Mouse (Mus musculus) cerebellum, postnatal 10 days (tissue): ENCODE measurements around the gene 4930470P17Rik.
"Not testable (repeated sequence)": the region's sequence is repeated elsewhere in the genome, so short reads cannot be mapped to it uniquely, and the experiment has no call there.

Experiments used
- DNase-seq, 2 experiments: peaks; one replicate each; pipeline ENCODE4 v3.0.0; 2021; ENCODE audit warnings: mixed read lengths in 2 of 2

The 4930470P17Rik gene

GRCm38 (mm10) chr2:170601917-170602316, at the start of gene 4930470P17Rik:
Gene 4930470P17Rik (minus strand): TSS chr2:170602017.
- DNase-seq = no peak

GRCm38 (mm10) chr2:170651483-170651882, 49.7 kb upstream of the 4930470P17Rik start:
- peak; percentile 23 to 37 for DNase-seq

- peak; percentile 25 to 26 for DNase-seq
Observed at GRCm38 (mm10) chr2:170648542-170648941, 46.7 kb upstream of the 4930470P17Rik start.

GRCm38 (mm10) chr2:170646201-170646600, 44.4 kb upstream of the 4930470P17Rik start:
- DNase-seq = no peak

- DNase-seq = no peak
Observed at GRCm38 (mm10) chr2:170642338-170642806, 40.6 kb upstream of the 4930470P17Rik start.

GRCm38 (mm10) chr2:170640281-170640680, 38.5 kb upstream of the 4930470P17Rik start:
- no peak for DNase-seq

- DNase-seq = peak; percentile 26 to 36
Observed at GRCm38 (mm10) chr2:170638746-170639145, 36.9 kb upstream of the 4930470P17Rik start.

GRCm38 (mm10) chr2:170632998-170633622, 31.3 kb upstream of the 4930470P17Rik start:
- DNase-seq = no peak

- peak; percentile 60 to 74 for DNase-seq
Observed at GRCm38 (mm10) chr2:170632386-170632785, 30.6 kb upstream of the 4930470P17Rik start.

- DNase-seq = no peak
Observed at GRCm38 (mm10) chr2:170631375-170631774, 29.6 kb upstream of the 4930470P17Rik start.

- peak in 1 of 2 experiments; percentile 34 for DNase-seq
Observed at GRCm38 (mm10) chr2:170630553-170630952, 28.7 kb upstream of the 4930470P17Rik start.

GRCm38 (mm10) chr2:170627991-170628390, 26.2 kb upstream of the 4930470P17Rik start:
- DNase-seq = not testable (repeated sequence)

GRCm38 (mm10) chr2:170624201-170624880, 22.5 kb upstream of the 4930470P17Rik start:
- DNase-seq = not testable (repeated sequence)

- DNase-seq = no peak
Observed at GRCm38 (mm10) chr2:170622985-170623384, 21.2 kb upstream of the 4930470P17Rik start.

- no peak for DNase-seq
Observed at GRCm38 (mm10) chr2:170618862-170619492, 17.2 kb upstream of the 4930470P17Rik start.

- not testable (repeated sequence) for DNase-seq
Observed at GRCm38 (mm10) chr2:170611794-170612193, 10.0 kb upstream of the 4930470P17Rik start.

- DNase-seq = peak; percentile 12 to 25
Observed at GRCm38 (mm10) chr2:170601171-170601570, 646 bp downstream of the 4930470P17Rik start.

- DNase-seq = peak; percentile 14 to 37
Observed at GRCm38 (mm10) chr2:170597586-170597985, 4.2 kb downstream of the 4930470P17Rik start.

GRCm38 (mm10) chr2:170596726-170597125, 5.1 kb downstream of the 4930470P17Rik start:
- DNase-seq = peak; percentile 81 to 84

GRCm38 (mm10) chr2:170592161-170592560, 9.7 kb downstream of the 4930470P17Rik start:
- DNase-seq = peak in 1 of 2 experiments; percentile 4

- DNase-seq = no peak
Observed at GRCm38 (mm10) chr2:170588369-170588900, 13.4 kb downstream of the 4930470P17Rik start.

GRCm38 (mm10) chr2:170584678-170585077, 17.1 kb downstream of the 4930470P17Rik start:
- no peak for DNase-seq

- DNase-seq = peak; percentile 20 to 26
Observed at GRCm38 (mm10) chr2:170579551-170579950, 22.3 kb downstream of the 4930470P17Rik start.
